Mouse (Mus musculus): ENCODE measurements around the gene Evc2. TPM values are rescaled to one million over a fixed set of nuclear protein-coding genes. Genes with fewer than 3 reads are reported as not detected.

Evc2 gene
- total RNA-seq (2023): not detected in 2 replicates

DNA sequence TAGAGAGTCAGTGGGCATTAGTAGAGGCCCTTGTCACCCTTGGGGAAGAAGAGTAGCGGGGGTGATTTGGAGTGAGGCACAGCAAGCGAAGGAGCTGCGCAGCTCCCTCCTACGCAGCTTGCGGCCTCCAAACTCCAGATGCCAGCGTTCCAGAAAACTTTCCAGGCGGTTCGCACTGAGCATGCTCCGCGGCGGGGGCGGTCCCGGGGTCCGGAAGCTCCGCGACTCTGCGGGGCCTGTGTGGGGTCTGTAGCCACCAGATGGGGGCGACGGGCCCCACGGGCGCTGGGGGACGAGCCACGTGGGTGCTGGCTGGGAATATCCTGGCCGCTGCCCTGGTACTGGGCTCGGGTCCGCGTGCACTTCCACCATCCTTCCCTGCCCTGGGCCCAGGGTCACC lies at the start of gene Evc2:
Evc2 (plus strand) TSS at position 212 of the 400 bp plus-strand sequence.

DNA sequence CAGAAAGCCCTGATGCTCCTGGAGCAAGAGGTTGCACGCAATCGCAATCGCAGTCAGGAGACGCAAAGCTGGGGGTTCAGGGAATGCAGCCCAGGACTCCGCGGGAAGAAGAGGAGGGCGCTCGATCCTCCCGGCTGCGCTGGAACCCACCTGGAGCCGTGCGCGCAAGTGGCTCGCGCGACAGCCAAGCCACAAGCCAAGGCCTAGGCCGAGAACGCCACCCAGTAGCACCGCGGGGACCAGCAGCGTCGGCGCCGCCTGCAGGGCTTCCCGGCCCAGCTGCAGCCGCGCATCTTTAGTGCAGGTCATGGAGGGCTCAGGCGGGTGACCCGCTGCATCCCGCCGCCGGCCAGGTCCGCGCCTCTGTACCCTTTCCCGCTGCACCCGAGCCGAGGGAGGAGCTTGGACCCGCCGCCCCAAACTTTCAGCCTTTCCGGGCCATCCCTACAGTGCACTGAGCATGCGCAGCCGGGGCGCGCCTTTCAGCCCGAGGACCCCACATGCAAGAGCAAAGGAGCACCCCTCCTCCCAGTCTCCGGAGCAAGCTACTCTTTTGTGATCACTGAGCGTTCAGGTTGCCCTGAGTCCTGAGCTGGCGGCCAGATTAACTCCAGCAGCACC lies 1.7 kb upstream of the Evc2 start, which contains the start of gene Evc:
Evc (minus strand) TSS at position 410 of the 621 bp plus-strand sequence.

Other genes starting within 250 kb of the Evc2 start
- gene Crmp1, start 96.6 kb upstream of the Evc2 start, total RNA-seq (2023): not detected in 2 replicates
- gene Evc, start 1.6 kb upstream of the Evc2 start, total RNA-seq (2023): 0.09 TPM in 1 of 2 replicates, not detected in the other